Mouse (Mus musculus): ENCODE data around the gene Cabp7. TPM values are rescaled to one million over a fixed set of nuclear protein-coding genes. Genes with fewer than 3 reads are reported as not detected.
A peak's percentile ranks its signal among the peaks of the same experiment; 100 is the strongest.

The Cabp7 gene
- polyA plus RNA-seq (2014; fragmentation: Nextera tagmentation; extraction: Ambion mirVana), result 0.07 and 0.19 TPM in 2 replicates

DNA sequence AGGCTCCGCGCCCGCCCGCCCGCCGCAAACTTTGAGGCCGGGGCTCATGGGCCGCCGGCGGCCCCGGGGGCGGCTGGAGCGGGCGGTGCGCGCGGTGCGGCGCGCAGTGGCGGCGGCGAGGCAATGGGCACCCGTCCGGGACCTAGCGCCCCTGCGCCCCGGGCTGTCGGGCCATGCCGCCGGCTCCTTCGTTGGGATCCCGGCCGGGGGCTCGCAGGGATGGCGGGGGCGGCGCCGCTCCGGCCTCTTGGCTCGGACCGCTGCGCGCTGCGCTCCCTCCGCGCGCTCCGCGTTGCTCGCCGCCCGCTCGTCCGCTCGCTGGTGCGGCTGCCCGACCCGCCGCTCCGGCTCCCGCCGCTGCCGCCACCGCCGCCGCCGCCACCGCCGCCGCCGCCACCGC is at the start of gene Cabp7:
Gene Cabp7 (minus strand): TSS at position 46 of the 400 bp plus-strand sequence.
- no peaks in the 10 kb centered on the region for H3K36me3 ChIP-seq (ENCODE audit: control insufficient read depth, insufficient read depth, low read length)
- no peaks in the 10 kb centered on the region for H3K9me3 ChIP-seq (ENCODE audit: control insufficient read depth, low read length)
- H3K9ac ChIP-seq (ENCODE audit: low read length), result peak within 1 kb of the TSS; percentile 37; the same call in 1 of the 2 replicates
- peak within 1 kb of the TSS; percentile 40 for H3K4me3 ChIP-seq (ENCODE audit: low read depth, low read length)
- peak; percentile 33 for DNase-seq (ENCODE audit: low spot score)
- peaks cover 13% of the 10 kb centered on the region for H3K4me1 ChIP-seq (ENCODE audit: control insufficient read depth, insufficient read depth, low read length)
- under 1% methylated on average over 33 of the region's 73 CpGs for WGBS
- H3K4me2 ChIP-seq (ENCODE audit: low read depth, severe bottlenecking), result peak within 1 kb of the TSS; percentile 91
- no peak for ATAC-seq (ENCODE audit: insufficient number of reproducible peaks, low FRiP score, low TSS enrichment, low read depth)
- no peak within 1 kb of the TSS for H3K27ac ChIP-seq (replicated peaks; ENCODE audit: low read depth, low read length)
- peaks cover 74% of the 10 kb centered on the region for H3K27me3 ChIP-seq (ENCODE audit: control insufficient read depth, insufficient read depth, low read length)

- H3K36me3 ChIP-seq (ENCODE audit: control insufficient read depth, insufficient read depth, low read length), result peaks cover 4% of the 10 kb centered on the region; the same call in 1 of the 2 replicates
- WGBS, result 10% methylated on average over 3 of the region's 3 CpGs
- H3K4me2 ChIP-seq (ENCODE audit: low read depth, severe bottlenecking), result no peak overlapping the region
- no peaks in the 10 kb centered on the region for H3K9me3 ChIP-seq (ENCODE audit: control insufficient read depth, low read length)
- no peaks in the 10 kb centered on the region for H3K27me3 ChIP-seq (ENCODE audit: control insufficient read depth, insufficient read depth, low read length)
- H3K4me1 ChIP-seq (ENCODE audit: control insufficient read depth, insufficient read depth, low read length), result peaks cover 5% of the 10 kb centered on the region; the same call in 1 of the 2 replicates
- no peak overlapping the region for H3K4me3 ChIP-seq (ENCODE audit: low read depth, low read length)
- DNase-seq (ENCODE audit: low spot score) (no peak), ATAC-seq (ENCODE audit: insufficient number of reproducible peaks, low FRiP score, low TSS enrichment, low read depth) (no peak)
- no peak overlapping the region for H3K9ac ChIP-seq (ENCODE audit: low read length)
- no peak overlapping the region for H3K27ac ChIP-seq (replicated peaks; ENCODE audit: low read depth, low read length)
Observed at GRCm38 (mm10) chr11:4793006-4793405, 46.4 kb upstream of the Cabp7 start.

GRCm38 (mm10) chr11:4791549-4791948 is 45.0 kb upstream of the Cabp7 start:
- ATAC-seq (ENCODE audit: insufficient number of reproducible peaks, low FRiP score, low TSS enrichment, low read depth) (no peak), DNase-seq (ENCODE audit: low spot score) (no peak)
- 85% methylated on average over 6 of the region's 6 CpGs for WGBS
- H3K36me3 ChIP-seq (ENCODE audit: control insufficient read depth, insufficient read depth, low read length), result peaks cover 7% of the 10 kb centered on the region; the same call in 1 of the 2 replicates
- H3K4me2 ChIP-seq (ENCODE audit: low read depth, severe bottlenecking), result no peak overlapping the region
- no peak overlapping the region for H3K27ac ChIP-seq (replicated peaks; ENCODE audit: low read depth, low read length)
- no peak overlapping the region for H3K9ac ChIP-seq (ENCODE audit: low read length)
- no peaks in the 10 kb centered on the region for H3K9me3 ChIP-seq (ENCODE audit: control insufficient read depth, low read length)
- no peak overlapping the region for H3K4me3 ChIP-seq (ENCODE audit: low read depth, low read length)
- H3K27me3 ChIP-seq (ENCODE audit: control insufficient read depth, insufficient read depth, low read length), result no peaks in the 10 kb centered on the region
- peaks cover 5% of the 10 kb centered on the region; the same call in 1 of the 2 replicates for H3K4me1 ChIP-seq (ENCODE audit: control insufficient read depth, insufficient read depth, low read length)

- Histone ChIP-seq H3K4me3 (ENCODE audit: low read depth, low read length) (no peak overlapping the region), H3K27ac (replicated peaks; ENCODE audit: low read depth, low read length) (no peak overlapping the region), H3K9me3 (ENCODE audit: control insufficient read depth, low read length) (no peaks in the 10 kb centered on the region), H3K4me2 (ENCODE audit: low read depth, severe bottlenecking) (no peak overlapping the region), H3K36me3 (ENCODE audit: control insufficient read depth, insufficient read depth, low read length) (peaks cover 12% of the 10 kb centered on the region), H3K4me1 (ENCODE audit: control insufficient read depth, insufficient read depth, low read length) (peaks cover 5% of the 10 kb centered on the region; the same call in 1 of the 2 replicates), H3K9ac (ENCODE audit: low read length) (no peak overlapping the region), H3K27me3 (ENCODE audit: control insufficient read depth, insufficient read depth, low read length) (no peaks in the 10 kb centered on the region)
- no peak for DNase-seq (ENCODE audit: low spot score)
- ATAC-seq (ENCODE audit: insufficient number of reproducible peaks, low FRiP score, low TSS enrichment, low read depth), result no peak
- WGBS, result 93% methylated on average over 5 of the region's 5 CpGs
Observed at GRCm38 (mm10) chr11:4789691-4790090, 43.1 kb upstream of the Cabp7 start.

DNA sequence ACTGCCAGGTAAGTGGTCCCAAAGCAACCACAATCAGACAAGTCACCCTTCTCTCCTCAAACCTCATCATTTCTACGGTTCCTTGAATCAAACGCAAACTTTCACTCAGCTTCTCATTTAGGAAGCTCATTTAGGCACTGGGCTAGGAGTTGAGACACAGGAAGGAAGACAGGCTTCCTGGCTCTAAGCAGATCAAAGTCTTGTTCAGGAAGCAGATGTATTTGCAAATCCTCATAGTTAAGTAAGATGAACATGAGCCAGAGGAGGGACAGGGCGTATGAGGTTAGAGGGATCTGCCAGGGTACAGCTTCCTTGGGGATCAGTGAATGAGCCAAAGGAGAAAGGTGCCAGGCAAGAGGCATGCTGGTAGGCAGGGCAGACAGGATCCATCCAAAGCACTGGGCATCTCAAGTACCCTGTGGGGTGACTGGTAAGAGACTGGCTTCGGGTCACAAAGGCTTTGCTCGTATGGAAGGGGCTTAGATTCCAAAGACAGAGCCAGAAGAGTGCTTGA is 38.1 kb upstream of the Cabp7 start:
- Histone ChIP-seq H3K4me3 (ENCODE audit: low read depth, low read length) (no peak overlapping the region), H3K4me2 (ENCODE audit: low read depth, severe bottlenecking) (no peak overlapping the region), H3K9me3 (ENCODE audit: control insufficient read depth, low read length) (no peaks in the 10 kb centered on the region), H3K36me3 (ENCODE audit: control insufficient read depth, insufficient read depth, low read length) (peaks cover 12% of the 10 kb centered on the region), H3K4me1 (ENCODE audit: control insufficient read depth, insufficient read depth, low read length) (no peaks in the 10 kb centered on the region), H3K27ac (replicated peaks; ENCODE audit: low read depth, low read length) (no peak overlapping the region), H3K27me3 (ENCODE audit: control insufficient read depth, insufficient read depth, low read length) (no peaks in the 10 kb centered on the region), H3K9ac (ENCODE audit: low read length) (no peak overlapping the region)
- 81% methylated on average over 5 of the region's 5 CpGs for WGBS
- ATAC-seq (ENCODE audit: insufficient number of reproducible peaks, low FRiP score, low TSS enrichment, low read depth) (no peak), DNase-seq (ENCODE audit: low spot score) (no peak)

- peaks cover 12% of the 10 kb centered on the region for H3K36me3 ChIP-seq (ENCODE audit: control insufficient read depth, insufficient read depth, low read length)
Observed at GRCm38 (mm10) chr11:4783116-4783515, 36.5 kb upstream of the Cabp7 start.

GRCm38 (mm10) chr11:4780927-4781326 is 34.3 kb upstream of the Cabp7 start:
- H3K36me3 ChIP-seq (ENCODE audit: control insufficient read depth, insufficient read depth, low read length), result peaks cover 8% of the 10 kb centered on the region; the same call in 1 of the 2 replicates
- no peak for ATAC-seq (ENCODE audit: insufficient number of reproducible peaks, low FRiP score, low TSS enrichment, low read depth)
- 88% methylated on average over 3 of the region's 3 CpGs for WGBS
- no peak overlapping the region for H3K4me3 ChIP-seq (ENCODE audit: low read depth, low read length)
- H3K27ac ChIP-seq (replicated peaks; ENCODE audit: low read depth, low read length), result no peak overlapping the region
- H3K4me1 ChIP-seq (ENCODE audit: control insufficient read depth, insufficient read depth, low read length), result no peaks in the 10 kb centered on the region
- no peak for DNase-seq (ENCODE audit: low spot score)
- H3K9ac ChIP-seq (ENCODE audit: low read length), result no peak overlapping the region
- no peak overlapping the region for H3K4me2 ChIP-seq (ENCODE audit: low read depth, severe bottlenecking)
- no peaks in the 10 kb centered on the region for H3K9me3 ChIP-seq (ENCODE audit: control insufficient read depth, low read length)
- no peaks in the 10 kb centered on the region for H3K27me3 ChIP-seq (ENCODE audit: control insufficient read depth, insufficient read depth, low read length)

More at GRCm38 (mm10) chr11:4783116-4783515, 36.5 kb upstream of the Cabp7 start:
- no peak for ATAC-seq (ENCODE audit: insufficient number of reproducible peaks, low FRiP score, low TSS enrichment, low read depth)
- no peak overlapping the region for H3K4me2 ChIP-seq (ENCODE audit: low read depth, severe bottlenecking)
- H3K4me3 ChIP-seq (ENCODE audit: low read depth, low read length), result no peak overlapping the region
- no peak for DNase-seq (ENCODE audit: low spot score)
- H3K9me3 ChIP-seq (ENCODE audit: control insufficient read depth, low read length), result no peaks in the 10 kb centered on the region
- H3K4me1 ChIP-seq (ENCODE audit: control insufficient read depth, insufficient read depth, low read length), result no peaks in the 10 kb centered on the region
- no peak overlapping the region for H3K9ac ChIP-seq (ENCODE audit: low read length)
- WGBS, result 86% methylated on average over 3 of the region's 3 CpGs
- H3K27ac ChIP-seq (replicated peaks; ENCODE audit: low read depth, low read length), result no peak overlapping the region
- no peaks in the 10 kb centered on the region for H3K27me3 ChIP-seq (ENCODE audit: control insufficient read depth, insufficient read depth, low read length)

DNA sequence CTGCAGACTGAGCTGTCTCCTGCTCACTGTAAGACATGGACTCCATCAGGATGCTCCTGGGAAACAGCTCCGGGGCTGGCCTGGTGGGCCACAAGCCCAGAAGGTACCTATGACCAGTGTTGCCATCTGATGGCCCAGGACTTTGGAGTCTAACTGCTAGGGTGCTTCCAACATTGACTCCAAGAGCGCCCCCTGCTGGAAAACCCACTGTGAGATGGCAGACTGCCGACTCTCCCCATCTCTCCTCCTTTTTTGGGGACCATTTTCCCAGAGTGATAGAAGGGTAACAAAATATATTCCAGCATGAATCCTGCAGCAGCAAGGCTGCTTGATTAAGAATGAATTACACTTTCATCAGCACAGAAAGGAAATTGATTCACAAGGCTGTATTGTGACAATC is 26.3 kb upstream of the Cabp7 start:
- Histone ChIP-seq H3K4me1 (ENCODE audit: control insufficient read depth, insufficient read depth, low read length) (no peaks in the 10 kb centered on the region), H3K4me2 (ENCODE audit: low read depth, severe bottlenecking) (no peak overlapping the region), H3K27ac (replicated peaks; ENCODE audit: low read depth, low read length) (no peak overlapping the region), H3K36me3 (ENCODE audit: control insufficient read depth, insufficient read depth, low read length) (peaks cover 5% of the 10 kb centered on the region), H3K4me3 (ENCODE audit: low read depth, low read length) (no peak overlapping the region), H3K9me3 (ENCODE audit: control insufficient read depth, low read length) (no peaks in the 10 kb centered on the region), H3K9ac (ENCODE audit: low read length) (no peak overlapping the region), H3K27me3 (ENCODE audit: control insufficient read depth, insufficient read depth, low read length) (no peaks in the 10 kb centered on the region)
- WGBS, result 32% methylated on average over 3 of the region's 3 CpGs
- ATAC-seq (ENCODE audit: insufficient number of reproducible peaks, low FRiP score, low TSS enrichment, low read depth) (no peak), DNase-seq (ENCODE audit: low spot score) (peak; percentile 78)

- Histone ChIP-seq H3K27me3 (ENCODE audit: control insufficient read depth, insufficient read depth, low read length) (no peaks in the 10 kb centered on the region), H3K4me3 (ENCODE audit: low read depth, low read length) (no peak overlapping the region), H3K4me2 (ENCODE audit: low read depth, severe bottlenecking) (no peak overlapping the region), H3K9ac (ENCODE audit: low read length) (no peak overlapping the region), H3K27ac (replicated peaks; ENCODE audit: low read depth, low read length) (no peak overlapping the region), H3K4me1 (ENCODE audit: control insufficient read depth, insufficient read depth, low read length) (no peaks in the 10 kb centered on the region), H3K36me3 (ENCODE audit: control insufficient read depth, insufficient read depth, low read length) (peaks cover 5% of the 10 kb centered on the region), H3K9me3 (ENCODE audit: control insufficient read depth, low read length) (no peaks in the 10 kb centered on the region)
- ATAC-seq (ENCODE audit: insufficient number of reproducible peaks, low FRiP score, low TSS enrichment, low read depth) (no peak), DNase-seq (ENCODE audit: low spot score) (no peak)
- 88% methylated on average over 7 of the region's 7 CpGs for WGBS
Observed at GRCm38 (mm10) chr11:4771756-4772155, 25.2 kb upstream of the Cabp7 start.
